Mouse (Mus musculus) midbrain, embryonic 15.5 days (tissue): ENCODE measurements around the gene Dnajc10. TPM values are rescaled to one million over a fixed set of nuclear protein-coding genes. Genes with fewer than 3 reads are reported as not detected.

ENCODE experiments used
- ATAC-seq: fragments of 200-750 bp; cut with Nextera tagmentation; replicated peaks from 2 replicates; pipeline ENCODE4 v1.8.0; 2017; ENCODE audit warnings: moderate TSS enrichment
- H3K27ac ChIP-seq: fragments of 300-500 bp; sonication (generic); 2 replicates; pipeline ENCODE4 v1.5.1; 2015; ENCODE audit warnings: mild to moderate bottlenecking, inconsistent platforms
- H3K27me3 ChIP-seq: fragments of 300-500 bp; sonication (generic); replicated peaks from 2 replicates; pipeline ENCODE4 v1.6.1; 2015; ENCODE audit warnings: inconsistent platforms
- H3K36me3 ChIP-seq: fragments of 300-500 bp; sonication (generic); replicated peaks from 2 replicates; pipeline ENCODE4 v1.6.1; 2015; ENCODE audit warnings: inconsistent platforms
- H3K4me1 ChIP-seq: fragments of 300-500 bp; sonication (generic); 2 replicates; pipeline ENCODE4 v1.6.1; 2015; ENCODE audit warnings: inconsistent platforms
- H3K4me2 ChIP-seq: fragments of 300-500 bp; sonication (generic); 2 replicates; pipeline ENCODE4 v1.6.1; 2015; ENCODE audit warnings: inconsistent platforms, mild to moderate bottlenecking, moderate library complexity
- H3K4me3 ChIP-seq: fragments of 300-500 bp; sonication (generic); 2 replicates; pipeline ENCODE4 v1.5.1; 2015; ENCODE audit warnings: mild to moderate bottlenecking, inconsistent platforms
- H3K9ac ChIP-seq: fragments of 300-500 bp; sonication (generic); 2 replicates; pipeline ENCODE4 v1.6.1; 2015; ENCODE audit warnings: mild to moderate bottlenecking, inconsistent platforms
- H3K9me3 ChIP-seq: fragments of 300-500 bp; sonication (generic); 2 replicates; pipeline ENCODE4 v1.6.1; 2016; ENCODE audit warnings: inconsistent platforms
- WGBS: fragments of 180-500 bp; shearing (Covaris S2); methylation state at CpG from one replicate; pipeline ENCODE4 v1.1.7; 2015; ENCODE audit warnings: mixed read lengths; 5-methylcytosine and 5-hydroxymethylcytosine counted together
- polyA plus RNA-seq: library from polyadenylated mRNA; unstranded; fragments of >200 nt; fragmentation: Nextera tagmentation; extraction: Ambion mirVana; gene quantifications from 2 replicates; pipeline ENCODE4 v1.2.1, GENCODE M21; 2015

Dnajc10 gene
- 59.0 and 63.3 TPM in 2 replicates for polyA plus RNA-seq

- no peaks in the 10 kb centered on the region for H3K9me3 ChIP-seq
- peak within 1 kb of the TSS; percentile 98 for H3K27ac ChIP-seq
- under 1% methylated on average over 66 of the region's 72 CpGs for WGBS
- H3K36me3 ChIP-seq, result peaks cover 2% of the 10 kb centered on the region; the same call in 1 of the 2 replicates
- ATAC-seq, result peak; percentile 97
- H3K4me2 ChIP-seq, result peak within 1 kb of the TSS; percentile 54
- H3K4me3 ChIP-seq, result peak within 1 kb of the TSS; percentile 81
- H3K4me1 ChIP-seq, result peaks cover 15% of the 10 kb centered on the region
- peak within 1 kb of the TSS; percentile 98 for H3K9ac ChIP-seq
- H3K27me3 ChIP-seq, result no peaks in the 10 kb centered on the region
Observed at GRCm38 (mm10) chr2:80315242-80316161, at the start of gene Dnajc10. TSS of gene Dnajc10 (plus strand) at chr2:80315466.

GRCm38 (mm10) chr2:80266894-80267293 lies 48.4 kb upstream of the Dnajc10 start:
- H3K9ac ChIP-seq, result no peak overlapping the region
- no peaks in the 10 kb centered on the region for H3K36me3 ChIP-seq
- 20% methylated on average over 11 of the region's 11 CpGs for WGBS
- no peak overlapping the region for H3K27ac ChIP-seq
- H3K9me3 ChIP-seq, result no peaks in the 10 kb centered on the region
- H3K4me2 ChIP-seq, result peak overlapping the region; percentile 25; the same call in 1 of the 2 replicates
- no peaks in the 10 kb centered on the region for H3K4me1 ChIP-seq
- H3K27me3 ChIP-seq, result no peaks in the 10 kb centered on the region
- no peak overlapping the region for H3K4me3 ChIP-seq
- ATAC-seq, result peak; percentile 42; the same call in 1 of the 2 replicates

GRCm38 (mm10) chr2:80268053-80268452 lies 47.2 kb upstream of the Dnajc10 start:
- Histone ChIP-seq H3K36me3 (no peaks in the 10 kb centered on the region), H3K27ac (no peak overlapping the region), H3K4me2 (no peak overlapping the region), H3K9me3 (no peaks in the 10 kb centered on the region), H3K4me3 (no peak overlapping the region), H3K4me1 (no peaks in the 10 kb centered on the region), H3K9ac (no peak overlapping the region), H3K27me3 (no peaks in the 10 kb centered on the region)
- ATAC-seq, result no peak
- WGBS, result 57% methylated on average over 4 of the region's 4 CpGs

- no peaks in the 10 kb centered on the region for H3K9me3 ChIP-seq
- no peak overlapping the region for H3K4me3 ChIP-seq
- no peaks in the 10 kb centered on the region for H3K36me3 ChIP-seq
- H3K27me3 ChIP-seq, result no peaks in the 10 kb centered on the region
- no peak overlapping the region for H3K27ac ChIP-seq
- H3K4me1 ChIP-seq, result no peaks in the 10 kb centered on the region
- ATAC-seq, result no peak
- H3K9ac ChIP-seq, result no peak overlapping the region
- 77% methylated on average over 1 of the region's 1 CpGs for WGBS
- no peak overlapping the region for H3K4me2 ChIP-seq
Observed at GRCm38 (mm10) chr2:80271431-80271830, 43.8 kb upstream of the Dnajc10 start.

GRCm38 (mm10) chr2:80273038-80273437 lies 42.2 kb upstream of the Dnajc10 start:
- WGBS, result 91% methylated on average over 3 of the region's 3 CpGs
- no peaks in the 10 kb centered on the region for H3K4me1 ChIP-seq
- no peak overlapping the region for H3K4me2 ChIP-seq
- H3K4me3 ChIP-seq, result no peak overlapping the region
- no peaks in the 10 kb centered on the region for H3K9me3 ChIP-seq
- H3K36me3 ChIP-seq, result no peaks in the 10 kb centered on the region
- no peaks in the 10 kb centered on the region for H3K27me3 ChIP-seq
- H3K9ac ChIP-seq, result no peak overlapping the region
- no peak overlapping the region for H3K27ac ChIP-seq
- no peak for ATAC-seq

GRCm38 (mm10) chr2:80273763-80274162 lies 41.5 kb upstream of the Dnajc10 start:
- Histone ChIP-seq H3K9ac (no peak overlapping the region), H3K27ac (no peak overlapping the region), H3K4me3 (no peak overlapping the region), H3K9me3 (no peaks in the 10 kb centered on the region), H3K4me1 (no peaks in the 10 kb centered on the region), H3K4me2 (no peak overlapping the region), H3K36me3 (no peaks in the 10 kb centered on the region), H3K27me3 (no peaks in the 10 kb centered on the region)
- ATAC-seq, result no peak
- WGBS, result 80% methylated on average over 4 of the region's 4 CpGs

- WGBS, result 44% methylated on average over 2 of the region's 2 CpGs
- Histone ChIP-seq H3K4me2 (no peak overlapping the region), H3K9me3 (no peaks in the 10 kb centered on the region), H3K36me3 (no peaks in the 10 kb centered on the region), H3K27ac (no peak overlapping the region), H3K4me3 (no peak overlapping the region), H3K4me1 (no peaks in the 10 kb centered on the region), H3K9ac (no peak overlapping the region), H3K27me3 (no peaks in the 10 kb centered on the region)
- no peak for ATAC-seq
Observed at GRCm38 (mm10) chr2:80275136-80275535, 40.1 kb upstream of the Dnajc10 start.

- H3K4me1 ChIP-seq, result no peaks in the 10 kb centered on the region
- no peak for ATAC-seq
- H3K27ac ChIP-seq, result no peak overlapping the region
- 80% methylated on average over 2 of the region's 2 CpGs for WGBS
- H3K27me3 ChIP-seq, result no peaks in the 10 kb centered on the region
- H3K4me3 ChIP-seq, result no peak overlapping the region
- H3K9me3 ChIP-seq, result no peaks in the 10 kb centered on the region
- no peak overlapping the region for H3K4me2 ChIP-seq
- no peak overlapping the region for H3K9ac ChIP-seq
- no peaks in the 10 kb centered on the region for H3K36me3 ChIP-seq
Observed at GRCm38 (mm10) chr2:80282214-80282613, 33.1 kb upstream of the Dnajc10 start.

- no peaks in the 10 kb centered on the region for H3K36me3 ChIP-seq
- no peaks in the 10 kb centered on the region for H3K27me3 ChIP-seq
- H3K4me2 ChIP-seq, result no peak overlapping the region
- H3K4me1 ChIP-seq, result no peaks in the 10 kb centered on the region
- no peaks in the 10 kb centered on the region for H3K9me3 ChIP-seq
- no peak overlapping the region for H3K27ac ChIP-seq
- WGBS, result 79% methylated on average over 4 of the region's 4 CpGs
- no peak overlapping the region for H3K4me3 ChIP-seq
- no peak overlapping the region for H3K9ac ChIP-seq
- no peak for ATAC-seq
Observed at GRCm38 (mm10) chr2:80286397-80286796, 28.9 kb upstream of the Dnajc10 start.

- Histone ChIP-seq H3K4me3 (no peak within 1 kb of the TSS), H3K27me3 (no peaks in the 10 kb centered on the region), H3K4me2 (no peak within 1 kb of the TSS), H3K9ac (no peak within 1 kb of the TSS), H3K4me1 (no peaks in the 10 kb centered on the region), H3K36me3 (no peaks in the 10 kb centered on the region), H3K9me3 (no peaks in the 10 kb centered on the region), H3K27ac (no peak within 1 kb of the TSS)
- 85% methylated on average over 8 of the region's 8 CpGs for WGBS
- no peak for ATAC-seq
Observed at GRCm38 (mm10) chr2:80292172-80292571, 23.1 kb upstream of the Dnajc10 start, which contains the start of gene Prdx6b. TSS of gene Prdx6b (plus strand) at chr2:80292472.

- H3K36me3 ChIP-seq, result no peaks in the 10 kb centered on the region
- no peak overlapping the region for H3K4me2 ChIP-seq
- WGBS, result 80% methylated on average over 3 of the region's 3 CpGs
- no peak overlapping the region for H3K27ac ChIP-seq
- no peaks in the 10 kb centered on the region for H3K27me3 ChIP-seq
- H3K4me3 ChIP-seq, result no peak overlapping the region
- no peak overlapping the region for H3K9ac ChIP-seq
- no peaks in the 10 kb centered on the region for H3K4me1 ChIP-seq
- H3K9me3 ChIP-seq, result no peaks in the 10 kb centered on the region
- ATAC-seq, result no peak
Observed at GRCm38 (mm10) chr2:80298334-80298733, 16.9 kb upstream of the Dnajc10 start.

GRCm38 (mm10) chr2:80300806-80301205 lies 14.5 kb upstream of the Dnajc10 start:
- H3K36me3 ChIP-seq, result no peaks in the 10 kb centered on the region
- H3K9ac ChIP-seq, result no peak overlapping the region
- no peak overlapping the region for H3K4me2 ChIP-seq
- no peak for ATAC-seq
- H3K27me3 ChIP-seq, result no peaks in the 10 kb centered on the region
- H3K27ac ChIP-seq, result no peak overlapping the region
- H3K4me1 ChIP-seq, result no peaks in the 10 kb centered on the region
- WGBS, result 79% methylated on average over 4 of the region's 4 CpGs
- H3K4me3 ChIP-seq, result no peak overlapping the region
- no peaks in the 10 kb centered on the region for H3K9me3 ChIP-seq

GRCm38 (mm10) chr2:80303957-80304356 lies 11.3 kb upstream of the Dnajc10 start:
- no peak overlapping the region for H3K27ac ChIP-seq
- ATAC-seq, result no peak
- no peaks in the 10 kb centered on the region for H3K27me3 ChIP-seq
- no peaks in the 10 kb centered on the region for H3K9me3 ChIP-seq
- H3K4me2 ChIP-seq, result no peak overlapping the region
- 94% methylated on average over 2 of the region's 2 CpGs for WGBS
- H3K9ac ChIP-seq, result no peak overlapping the region
- H3K36me3 ChIP-seq, result no peaks in the 10 kb centered on the region
- no peak overlapping the region for H3K4me3 ChIP-seq
- no peaks in the 10 kb centered on the region for H3K4me1 ChIP-seq
